Mouse (Mus musculus): ENCODE results near the gene Slc38a8. TPM values are rescaled to one million over a fixed set of nuclear protein-coding genes. Genes with fewer than 3 reads are reported as not detected.

Gene Slc38a8
- total and polyA plus RNA-seq, 3 experiments: not detected

- no peaks in the 10 kb centered on the region for H3K27me3 ChIP-seq (ENCODE audit: control insufficient read depth in 1 of 2, insufficient read depth in 2 of 2, low read length in 2 of 2)
- no peaks in the 10 kb centered on the region for H3K79me2 ChIP-seq (ENCODE audit: control insufficient read depth, insufficient read depth, low read length, poor library complexity)
- H3K4me3 ChIP-seq (ENCODE audit: control insufficient read depth in 1 of 2, insufficient read depth in 1 of 2, low read depth in 2 of 2, low read length in 2 of 2): no peak overlapping the region
- no peaks in the 10 kb centered on the region for H3K9me3 ChIP-seq (replicated peaks; ENCODE audit: insufficient read depth, low read length)
- TF ChIP-seq TAL1 (IDR thresholded peaks at IDR 0.05; ENCODE audit: low read length) (no peak), MAZ (IDR thresholded peaks at IDR 0.05; ENCODE audit: low read depth, low read length) (no peak), RCOR1 (IDR thresholded peaks at IDR 0.05; ENCODE audit: low read depth, low read length) (no peak), MEF2A (IDR thresholded peaks at IDR 0.05; ENCODE audit: extremely low read depth, insufficient replicate concordance, low read depth, low read length, poor library complexity, severe bottlenecking) (no peak), CHD1 (IDR thresholded peaks at IDR 0.05; ENCODE audit: low read depth, low read length) (no peak), POLR2A (IDR thresholded peaks at IDR 0.05; ENCODE audit: control insufficient read depth in 1 of 2, insufficient read depth in 1 of 2, low read depth in 1 of 2, low read length in 2 of 2, poor library complexity in 1 of 2) (no peak), TCF12 (IDR thresholded peaks at IDR 0.05; ENCODE audit: low read depth, low read length) (no peak), USF2 (IDR thresholded peaks at IDR 0.05; ENCODE audit: borderline replicate concordance in 1 of 2, insufficient read depth in 1 of 2, low read depth in 1 of 2, low read length in 2 of 2) (no peak), JUND (IDR thresholded peaks at IDR 0.05; ENCODE audit: low read depth, low read length) (no peak), POLR2AphosphoS2 (IDR thresholded peaks at IDR 0.05; ENCODE audit: low read length) (no peak), USF1 (IDR thresholded peaks at IDR 0.05; ENCODE audit: low read depth, low read length) (no peak), NRF1 (IDR thresholded peaks at IDR 0.05; ENCODE audit: insufficient read depth, low read depth, low read length, poor library complexity, severe bottlenecking) (no peak), MAFK (IDR thresholded peaks at IDR 0.05; ENCODE audit: borderline replicate concordance, low read depth, low read length) (no peak), SIN3A (IDR thresholded peaks at IDR 0.05; ENCODE audit: low read length) (no peak), UBTF (IDR thresholded peaks at IDR 0.05; ENCODE audit: borderline replicate concordance, insufficient read depth, low read depth, low read length) (no peak)
- H3K4me1 ChIP-seq (ENCODE audit: control insufficient read depth in 1 of 2, insufficient read depth in 2 of 2, low read length in 2 of 2): peaks cover 0 to 8% of the 10 kb centered on the region in 2 experiments; a peak in 2 of 4 replicates
- H3K36me3 ChIP-seq (ENCODE audit: control insufficient read depth in 1 of 2, insufficient read depth in 2 of 2, low read length in 2 of 2): peaks cover 0 to 2% of the 10 kb centered on the region in 2 experiments; a peak in 2 of 4 replicates
- DNase-seq (ENCODE audit: low read depth, low spot score): no peak
- no peak overlapping the region for H3K9ac ChIP-seq (ENCODE audit: control insufficient read depth, low read depth, low read length, poor library complexity, severe bottlenecking)
- no peak overlapping the region for H3K27ac ChIP-seq (ENCODE audit: control insufficient read depth, low read depth, low read length)
Observed at GRCm38 (mm10) chr8:119437506-119437905, 64.0 kb downstream of the Slc38a8 start.

- Histone ChIP-seq H3K9me3 (replicated peaks; ENCODE audit: insufficient read depth, low read length) (no peaks in the 10 kb centered on the region), H3K36me3 (ENCODE audit: control insufficient read depth in 1 of 2, insufficient read depth in 2 of 2, low read length in 2 of 2) (peaks cover 0 to 2% of the 10 kb centered on the region in 2 experiments; a peak in 2 of 4 replicates), H3K79me2 (ENCODE audit: control insufficient read depth, insufficient read depth, low read length, poor library complexity) (no peaks in the 10 kb centered on the region), H3K4me1 (ENCODE audit: control insufficient read depth in 1 of 2, insufficient read depth in 2 of 2, low read length in 2 of 2) (peaks cover 0 to 8% of the 10 kb centered on the region in 2 experiments; a peak in 2 of 4 replicates), H3K4me3 (ENCODE audit: control insufficient read depth in 1 of 2, insufficient read depth in 1 of 2, low read depth in 2 of 2, low read length in 2 of 2) (peak overlapping the region; percentile 5 to 13; a peak in 1 of 4 replicates), H3K27me3 (ENCODE audit: control insufficient read depth in 1 of 2, insufficient read depth in 2 of 2, low read length in 2 of 2) (no peaks in the 10 kb centered on the region), H3K27ac (ENCODE audit: control insufficient read depth, low read depth, low read length) (no peak overlapping the region), H3K9ac (ENCODE audit: control insufficient read depth, low read depth, low read length, poor library complexity, severe bottlenecking) (peak overlapping the region; percentile 29; the same call in 1 of the 2 replicates)
- no peak for TF ChIP-seq USF1 (IDR thresholded peaks at IDR 0.05; ENCODE audit: low read depth, low read length)
- TF ChIP-seq NELFE (IDR thresholded peaks at IDR 0.05; ENCODE audit: low read depth, low read length): no peak
- no peak for TF ChIP-seq POLR2AphosphoS5 (IDR thresholded peaks at IDR 0.05; ENCODE audit: borderline replicate concordance, low read depth, low read length)
- TF ChIP-seq POLR2AphosphoS2 (IDR thresholded peaks at IDR 0.05; ENCODE audit: low read length): no peak
- no peak for TF ChIP-seq ELF1 (IDR thresholded peaks at IDR 0.05; ENCODE audit: low read depth, low read length)
- TF ChIP-seq CHD2 (IDR thresholded peaks at IDR 0.05; ENCODE audit: low read length): no peak
- peak; percentile 51 for DNase-seq (ENCODE audit: low read depth, low spot score)
Observed at GRCm38 (mm10) chr8:119436933-119437332, 64.6 kb downstream of the Slc38a8 start.
